Mouse (Mus musculus): ENCODE data around the gene Mob1b. TPM values are rescaled to one million over a fixed set of nuclear protein-coding genes. Genes with fewer than 3 reads are reported as not detected.
A peak's percentile ranks its signal among the peaks of the same experiment; 100 is the strongest.

Mob1b gene
- total RNA-seq, 2 experiments from 2014 or later, result 31.6 to 32.9 TPM

DNA sequence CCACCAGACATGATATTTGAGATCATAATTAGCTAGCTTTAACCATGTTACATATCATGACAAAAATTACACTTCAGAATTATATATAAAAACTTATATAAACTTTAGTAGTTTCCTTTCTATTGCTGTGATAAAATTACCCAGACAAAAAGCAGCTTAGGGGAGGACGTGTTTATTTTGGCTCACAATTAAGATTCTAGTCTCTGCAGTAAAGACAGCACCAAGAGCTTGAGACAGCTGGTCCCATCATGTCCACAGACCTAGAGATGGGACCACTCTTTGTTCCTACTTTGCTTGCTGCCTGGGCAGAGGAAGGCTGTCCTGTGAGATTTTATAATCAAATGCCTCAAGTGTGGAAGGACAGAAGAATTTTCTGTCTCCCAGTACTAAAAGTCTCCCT lies 64.4 kb downstream of the Mob1b start:
- DNase-seq, result no peak

DNA sequence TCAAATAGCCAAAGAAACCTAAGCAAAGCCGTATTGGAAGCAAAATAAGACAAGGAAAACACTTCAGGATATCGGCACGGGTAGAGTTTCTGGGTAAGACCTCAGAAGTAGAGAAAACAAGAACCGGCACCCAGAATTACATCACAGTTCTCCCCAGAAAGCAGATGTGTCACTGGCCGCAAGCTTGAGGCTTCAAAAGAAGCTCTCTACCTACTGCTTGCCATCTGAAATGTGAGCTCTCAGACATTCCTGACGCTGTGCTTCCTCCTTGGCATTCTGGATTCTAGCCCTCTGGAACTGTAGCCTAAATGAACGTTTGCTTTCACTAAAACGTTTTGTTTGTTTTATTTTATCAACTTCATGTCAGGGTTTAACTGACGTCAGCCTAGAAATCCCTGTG lies 70.0 kb downstream of the Mob1b start:
- no peak for DNase-seq

DNA sequence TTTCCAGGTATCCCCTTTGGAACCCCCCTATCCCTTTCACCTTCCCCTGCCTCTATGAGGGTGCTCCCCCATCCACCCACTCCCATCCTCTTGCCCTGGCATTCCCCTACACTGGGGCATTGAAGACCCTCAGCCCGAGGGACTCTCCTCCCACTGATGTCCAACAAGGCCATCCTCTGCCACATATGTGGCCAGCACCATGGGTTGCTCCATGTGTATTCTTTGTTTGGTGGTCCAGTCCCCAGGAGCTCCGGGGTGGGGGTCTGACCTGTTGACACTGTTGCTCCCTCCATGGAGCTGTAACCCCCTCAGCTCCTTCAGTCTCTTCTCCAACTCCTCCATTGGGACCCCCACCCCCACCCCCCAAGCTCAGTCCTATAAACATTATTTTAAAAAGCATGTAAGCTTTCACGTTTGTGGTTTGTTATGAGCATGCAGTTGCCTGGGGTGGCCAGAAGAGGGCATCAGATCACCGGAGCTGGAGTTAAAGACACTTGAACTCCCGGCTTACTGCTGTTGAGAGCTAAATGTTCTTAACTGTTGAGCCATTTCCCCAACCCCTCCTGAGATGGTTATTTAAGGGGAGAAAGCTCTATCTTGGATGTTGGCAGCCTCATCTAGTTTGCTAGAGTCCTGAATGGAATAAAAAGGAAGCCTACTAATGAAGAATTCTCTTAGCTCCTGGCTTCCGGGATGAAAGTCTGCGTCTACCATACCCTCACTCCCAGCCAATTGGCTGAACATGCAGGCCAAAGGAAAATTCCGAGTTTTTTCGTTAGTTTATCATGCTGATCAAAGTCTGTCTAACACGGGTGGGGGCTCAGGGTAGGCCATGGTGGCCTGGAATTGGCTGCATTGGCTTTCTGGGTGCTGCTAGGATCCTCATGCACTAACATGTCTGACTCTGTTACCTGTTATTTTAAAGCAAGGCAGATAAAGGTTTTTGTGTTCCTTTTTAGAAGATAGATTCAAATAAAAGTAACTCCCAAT lies 70.9 kb downstream of the Mob1b start:
- DNase-seq, result peak in 1 of 2 experiments; percentile 53

DNA sequence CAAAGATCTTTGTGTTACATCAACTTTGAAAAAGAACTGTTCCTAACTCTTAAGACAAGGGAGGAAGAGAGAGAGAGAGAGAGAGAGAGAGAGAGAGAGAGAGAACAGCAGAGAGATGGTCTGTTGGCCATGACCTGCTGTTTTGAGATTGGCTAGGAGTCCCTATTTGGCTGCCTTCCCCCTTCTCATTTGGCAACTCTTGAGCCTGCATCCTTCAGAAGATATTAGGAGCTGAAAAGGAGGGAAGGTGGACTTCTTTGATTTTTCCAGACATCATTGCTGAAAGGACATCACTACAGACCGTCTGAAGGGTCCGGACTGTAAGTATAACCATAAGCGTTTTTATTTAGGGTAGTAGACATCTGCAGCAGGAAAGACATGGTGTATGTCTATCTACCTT lies 73.0 kb downstream of the Mob1b start:
- no peak for DNase-seq

DNA sequence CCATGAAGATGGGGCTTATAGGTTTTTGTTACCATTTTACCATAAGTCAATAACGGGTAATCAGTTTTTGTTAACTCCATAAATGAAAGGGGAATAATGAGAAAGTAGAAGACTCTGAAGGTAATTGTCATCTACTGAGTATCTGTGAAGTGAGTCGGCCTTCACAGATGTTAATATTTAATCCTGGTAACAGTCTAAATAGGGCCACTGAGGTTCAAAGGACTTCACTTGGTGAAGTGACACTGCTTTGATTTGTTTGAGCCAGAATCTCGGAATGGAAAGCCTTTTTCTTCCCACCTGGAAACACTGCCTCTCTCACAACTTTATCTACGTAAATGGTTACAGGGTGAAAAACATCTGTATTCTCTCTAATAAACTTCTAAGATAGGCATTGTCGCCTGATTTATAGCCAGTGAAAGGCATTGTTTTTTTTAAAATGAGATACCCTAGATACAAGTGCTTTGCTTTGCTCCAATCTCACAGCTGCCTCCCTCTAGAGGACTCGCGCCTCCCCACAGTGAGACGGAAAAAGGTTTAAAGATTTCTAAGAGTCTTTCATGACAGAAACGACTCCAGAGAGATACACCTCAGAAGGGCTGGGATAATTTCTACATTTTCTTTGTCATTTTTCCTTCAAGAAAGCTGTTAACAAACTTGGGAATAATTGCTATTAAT lies 75.4 kb downstream of the Mob1b start:
- DNase-seq, result no peak

DNA sequence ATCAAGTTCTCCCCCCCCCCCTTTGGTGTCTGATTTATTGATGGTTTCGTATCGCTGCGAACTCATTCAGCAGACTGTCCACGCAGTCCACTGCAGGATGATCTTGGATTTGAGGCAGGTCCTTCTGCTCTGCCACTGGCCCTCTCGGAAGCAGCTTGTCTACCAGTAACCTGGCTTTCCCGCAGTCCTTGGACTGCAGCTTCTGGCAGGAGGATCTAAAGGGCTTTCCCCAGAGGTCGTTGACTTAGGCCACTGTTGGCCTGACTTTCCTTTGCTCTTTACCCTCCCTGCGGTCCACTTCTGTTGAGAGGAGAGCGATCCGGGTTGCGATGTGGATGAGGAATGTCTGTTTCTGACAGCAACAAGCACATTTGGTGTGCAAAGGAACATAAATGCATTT lies 75.9 kb downstream of the Mob1b start:
- no peak for DNase-seq

DNA sequence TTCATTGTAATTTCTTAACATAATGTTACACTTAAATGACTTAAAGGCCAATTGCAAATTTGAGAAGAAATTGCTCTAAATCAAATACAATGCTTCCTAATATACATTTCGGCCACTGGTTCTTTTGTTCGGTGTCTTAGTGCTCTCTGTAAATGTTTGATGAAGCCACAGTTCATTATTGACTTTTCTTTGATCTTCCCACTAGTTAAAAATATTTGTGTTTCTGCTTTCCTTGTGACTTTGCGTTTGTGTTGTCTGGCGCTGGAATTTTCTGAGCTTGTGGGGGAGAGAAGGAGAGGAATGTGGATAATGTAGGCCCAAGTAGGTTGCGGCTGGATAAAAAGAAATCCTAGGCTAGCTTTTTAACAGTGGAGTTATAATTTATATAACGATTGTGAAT lies 76.5 kb downstream of the Mob1b start:
- DNase-seq, result no peak

DNA sequence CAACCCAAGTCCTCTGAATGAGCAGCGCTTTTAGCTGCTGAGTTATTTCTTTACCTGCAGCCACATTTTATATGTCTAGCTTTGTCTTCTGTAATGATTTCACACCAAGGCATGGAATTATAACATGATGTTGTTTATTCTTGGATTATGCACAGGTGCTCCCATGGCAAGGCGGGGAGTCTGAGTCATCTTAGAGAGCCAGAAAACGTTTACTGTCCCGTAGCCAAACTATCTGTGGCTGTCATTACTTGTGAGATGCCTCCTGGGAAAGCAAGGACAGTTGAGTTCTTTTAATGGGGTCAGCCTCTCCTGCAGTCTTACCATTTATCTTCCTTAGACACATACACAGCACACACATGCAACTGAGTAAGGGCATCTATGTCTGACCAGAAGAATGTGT lies 85.0 kb downstream of the Mob1b start:
- DNase-seq, result no peak

DNA sequence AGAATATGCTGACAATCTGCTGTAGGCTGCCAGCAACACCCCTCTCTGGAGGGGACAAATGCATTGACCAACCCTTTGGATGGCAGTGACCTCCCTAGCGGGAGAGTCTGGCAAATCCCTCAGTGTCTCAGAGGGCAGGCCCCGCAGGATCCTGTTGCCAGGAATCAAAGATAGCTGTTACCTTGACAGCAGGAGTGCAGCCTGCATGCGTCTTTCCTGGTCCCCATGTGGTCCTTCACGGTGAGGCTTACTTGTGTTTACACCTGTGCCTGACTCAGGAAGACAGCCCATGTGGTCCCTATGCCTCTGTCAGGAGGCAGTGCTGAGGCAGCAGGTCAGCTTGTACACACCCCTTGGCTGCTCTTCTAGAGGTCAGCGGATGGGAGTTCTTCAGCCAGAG lies 85.6 kb downstream of the Mob1b start:
- no peak for DNase-seq

DNA sequence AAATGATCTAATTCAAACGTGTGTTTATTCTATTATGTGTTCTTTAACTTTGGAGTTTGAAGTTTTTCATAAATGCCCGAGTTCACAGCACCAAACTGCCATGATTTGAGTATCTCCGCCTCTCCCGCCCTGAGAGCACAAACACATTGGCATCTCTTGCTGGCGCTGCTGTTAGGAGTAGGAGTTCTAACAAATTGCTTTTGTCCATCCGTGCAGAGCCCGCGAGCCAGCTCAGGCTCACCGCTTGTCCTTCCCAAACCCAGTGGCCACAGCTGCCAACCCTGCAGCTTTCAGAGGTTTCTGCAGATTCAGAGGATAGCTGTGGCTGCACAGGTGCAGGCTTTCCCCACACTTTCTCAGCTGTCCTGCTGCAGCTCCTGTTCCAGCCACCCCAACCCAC lies 86.7 kb downstream of the Mob1b start:
- no peak for DNase-seq

DNA sequence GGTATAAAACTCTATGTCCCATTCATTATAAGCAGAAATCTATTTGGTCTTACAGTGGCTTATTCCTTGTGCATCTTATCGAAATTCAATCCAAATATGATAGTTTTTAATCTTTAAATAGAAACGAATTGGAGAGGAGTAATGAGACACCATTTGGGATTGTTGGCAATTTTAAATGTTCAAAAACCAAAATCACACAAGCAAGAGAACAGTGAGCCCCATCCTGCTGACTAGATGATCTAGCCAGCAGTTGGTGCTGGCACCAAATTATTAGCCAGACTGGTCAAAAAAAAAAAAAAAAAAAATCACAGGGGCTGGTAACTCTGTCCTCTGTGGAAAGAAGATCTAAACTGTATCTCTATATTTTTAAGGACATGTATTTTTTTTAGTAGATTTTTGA lies 92.5 kb downstream of the Mob1b start:
- no peak for DNase-seq

Other genes starting within 250 kb of the Mob1b start
- gene Enam, start 232.9 kb upstream of the Mob1b start, total RNA-seq (2021), result not detected
- gene Jchain, start 193.0 kb upstream of the Mob1b start, total RNA-seq (2021), result under 1 TPM; 0.20 to 0.22 TPM
- gene Utp3, start 166.4 kb upstream of the Mob1b start, total RNA-seq (2021), result 10 to 100 TPM; 27.5 to 28.0 TPM
- 100 to 1,000 TPM; 174 to 178 TPM for gene Rufy3, start 155.8 kb upstream of the Mob1b start, total RNA-seq (2021)
- 10 to 100 TPM; 85.3 to 97.2 TPM for gene Grsf1, start 44.7 kb upstream of the Mob1b start, total RNA-seq (2021)
- 10 to 100 TPM; 14.6 to 14.8 TPM for gene Dck, start 44.1 kb downstream of the Mob1b start, total RNA-seq (2021)
- 100 to 1,000 TPM; 138 to 164 TPM for gene Slc4a4, start 166.0 kb downstream of the Mob1b start, total RNA-seq (2021)

Measured in layer of hippocampus, postnatal 36 days (tissue).